Mouse (Mus musculus) layer of hippocampus, postnatal 10 days (tissue): ENCODE data around the gene Foxa3. TPM values are rescaled to one million over a fixed set of nuclear protein-coding genes. Genes with fewer than 3 reads are reported as not detected.
A peak's percentile ranks its signal among the peaks of the same experiment; 100 is the strongest.

Experiments
- DNase-seq, 2 experiments: peaks; one replicate each; pipeline ENCODE4 v3.0.0; 2021; ENCODE audit warnings: low spot score in 2 of 2
- total RNA-seq, 2 experiments: library from RNA; stranded (reverse); gene quantifications; 2 replicates each; pipeline ENCODE4 v1.2.3; 2021

The Foxa3 gene
- total RNA-seq, 2 experiments from 2014 or later, result not detected

DNA sequence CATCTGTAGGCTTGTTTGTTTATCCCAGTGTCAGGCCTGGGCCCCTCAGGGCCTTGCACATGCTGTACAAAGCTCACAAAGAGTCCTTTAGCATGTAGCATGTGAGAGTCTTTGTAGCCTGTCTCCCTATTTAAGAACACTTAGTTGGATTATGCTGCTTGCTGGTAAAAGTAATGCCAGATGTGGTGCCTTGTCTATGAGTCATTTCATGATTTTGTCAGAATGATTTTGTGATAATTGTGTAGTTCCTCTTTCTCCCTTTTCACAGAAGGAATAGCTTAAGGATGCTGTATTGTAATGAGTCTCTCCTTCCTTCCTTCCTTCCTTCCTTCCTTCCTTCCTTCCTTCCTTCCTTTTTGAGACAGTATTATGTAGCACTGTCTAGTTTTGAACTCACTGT is 4.7 kb upstream of the Foxa3 start:
- no peak for DNase-seq

DNA sequence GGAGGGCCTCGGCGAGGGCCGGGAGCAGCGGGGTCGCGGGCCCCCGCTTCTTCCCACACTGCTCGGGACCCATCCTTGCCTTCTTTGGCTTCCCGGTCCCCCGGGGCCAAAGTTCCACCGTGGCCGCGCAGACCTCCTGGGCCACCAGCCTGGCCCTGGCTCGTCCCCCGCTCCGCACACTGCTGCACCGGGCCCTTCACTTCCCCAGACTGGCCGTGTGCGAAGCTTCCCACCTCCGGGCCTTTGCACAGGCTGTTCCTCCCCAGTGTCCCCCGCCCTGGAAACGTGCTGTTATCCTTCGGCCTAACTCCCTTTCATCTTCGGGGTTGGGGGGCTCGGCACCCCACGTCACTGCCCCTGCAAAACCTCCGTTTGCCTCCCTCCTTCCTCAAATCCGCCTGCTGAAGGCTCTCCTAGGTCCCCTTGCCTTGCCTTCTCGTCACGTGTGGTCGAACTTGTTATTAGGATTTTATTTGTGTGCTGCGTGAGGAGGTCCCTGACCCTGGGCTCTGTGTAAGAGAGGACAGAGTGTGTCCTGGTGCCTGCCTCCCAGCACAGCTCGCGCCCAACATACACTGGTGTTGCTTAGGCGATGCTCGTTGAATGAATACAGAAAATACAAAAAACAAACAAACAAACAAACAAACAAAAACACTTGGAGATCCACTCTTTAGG is 1.4 kb upstream of the Foxa3 start:
- peak; percentile 56 to 66 for DNase-seq

DNA sequence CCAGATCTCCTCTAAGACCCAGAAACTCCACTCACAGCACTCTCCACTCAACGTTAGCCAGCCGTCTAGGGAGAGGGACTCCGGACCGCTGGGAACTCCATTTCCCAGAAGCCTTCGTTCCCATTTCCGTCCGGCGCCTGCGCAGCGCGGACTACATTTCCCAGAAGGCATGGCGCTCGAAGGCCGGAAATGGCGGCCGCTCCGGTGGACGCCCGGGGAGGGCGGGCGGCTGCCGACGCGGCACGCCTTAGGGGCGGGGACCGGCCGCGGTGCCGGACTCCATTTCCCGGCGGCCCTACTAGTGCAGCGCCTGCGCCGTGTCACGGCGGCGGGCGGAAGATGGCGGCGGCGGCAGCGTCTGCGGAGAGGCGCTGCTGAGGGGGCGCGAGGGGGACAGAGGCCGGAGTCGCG is 763 bp upstream of the Foxa3 start, which contains the start of gene Sympk:
Sympk (plus strand) TSS at position 282 of the 411 bp plus-strand sequence.
- peak; percentile 94 for DNase-seq

DNA sequence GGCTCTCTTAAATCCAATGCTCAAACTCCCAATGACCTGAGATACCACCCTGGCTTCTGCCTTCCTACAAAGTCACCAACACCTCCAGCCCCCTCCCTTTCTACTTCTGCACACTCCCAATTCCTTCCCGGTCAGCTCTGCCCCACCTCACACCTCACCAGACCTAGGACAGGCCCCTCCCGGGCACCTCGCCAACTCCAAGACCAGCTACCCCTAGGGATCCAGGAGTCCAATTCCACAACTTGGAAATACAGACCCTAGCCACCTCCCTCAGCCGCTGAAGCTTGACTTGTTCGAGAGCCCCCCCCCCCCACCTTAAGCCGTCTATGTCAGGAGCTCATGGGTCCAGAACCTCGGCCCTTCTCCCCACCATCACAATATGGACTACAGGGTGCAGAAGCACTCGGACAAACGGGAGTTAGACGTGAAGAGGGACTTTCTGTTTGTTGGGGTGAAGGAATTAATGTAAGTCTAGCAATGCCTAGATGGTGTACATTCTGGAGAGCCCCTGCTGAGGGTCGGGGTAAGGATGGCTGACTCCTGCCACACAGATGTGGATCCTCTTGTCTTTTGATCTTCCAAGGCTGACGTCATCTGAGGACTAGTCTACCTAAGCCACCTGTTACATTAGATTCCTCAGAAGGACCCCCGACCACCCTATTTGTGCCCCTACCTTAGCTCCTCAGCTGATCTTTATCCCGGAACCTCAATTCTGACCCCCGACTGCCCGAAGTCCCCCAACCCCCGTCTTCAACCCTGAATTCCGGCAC is 964 bp downstream of the Foxa3 start:
- no peak for DNase-seq

DNA sequence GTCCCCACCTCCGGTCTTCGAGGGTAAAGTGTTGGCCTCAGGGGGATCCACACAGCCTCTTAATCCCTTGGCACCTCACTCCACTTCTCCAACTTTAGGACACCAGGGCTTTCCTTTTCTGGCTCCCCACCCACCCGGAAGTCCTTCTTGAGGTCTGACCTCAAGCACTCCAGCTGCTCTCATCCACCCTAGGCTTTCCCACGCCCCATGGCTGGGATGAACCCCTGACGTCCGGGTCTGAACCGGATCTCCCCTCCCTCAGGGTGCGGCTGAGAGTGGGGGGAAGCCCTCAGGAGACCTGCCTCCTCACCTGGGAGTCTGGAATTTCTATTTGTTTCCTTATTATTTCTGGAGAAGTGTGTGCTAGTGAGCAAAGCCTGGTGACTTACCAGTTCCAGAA is 2.3 kb downstream of the Foxa3 start:
- DNase-seq, result no peak

DNA sequence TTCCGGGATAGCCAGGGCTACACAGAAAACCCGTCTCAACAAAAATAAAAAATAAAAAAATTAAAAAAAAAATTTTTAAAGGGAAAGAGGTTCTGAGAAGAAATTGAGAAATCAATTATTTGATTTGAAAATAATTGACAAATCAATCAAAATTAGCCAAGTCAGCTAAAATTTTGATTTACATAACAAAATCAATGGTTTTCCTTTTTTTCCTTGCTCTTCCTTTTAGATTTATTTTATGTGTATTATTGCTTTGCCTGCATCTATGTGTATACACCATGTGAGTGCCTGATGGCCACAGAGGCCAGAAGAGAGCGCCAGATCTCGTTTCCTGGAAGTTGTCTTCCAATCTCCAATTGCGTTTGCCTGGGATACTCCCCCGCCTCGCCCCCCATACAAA is 5.4 kb downstream of the Foxa3 start:
- no peak for DNase-seq

DNA sequence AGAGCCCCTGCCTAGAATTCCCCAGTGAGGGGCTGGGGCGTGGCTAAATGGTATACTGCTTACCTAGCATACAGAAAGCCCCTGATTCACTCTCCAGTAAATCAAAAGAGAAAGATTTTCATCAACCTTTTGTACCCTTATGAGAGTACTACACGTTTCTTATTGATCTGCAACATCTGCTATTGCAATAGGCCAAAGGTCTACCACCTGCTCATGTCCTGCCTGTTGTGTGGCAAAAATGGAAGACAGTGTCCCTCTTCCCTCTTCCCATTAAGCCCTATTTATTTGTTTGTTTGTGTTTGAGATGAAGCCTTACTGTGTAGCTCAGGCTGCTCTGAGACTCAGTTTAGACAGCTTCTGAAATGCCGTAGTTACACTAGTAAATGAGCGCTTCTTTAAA is 7.3 kb downstream of the Foxa3 start:
- no peak for DNase-seq

DNA sequence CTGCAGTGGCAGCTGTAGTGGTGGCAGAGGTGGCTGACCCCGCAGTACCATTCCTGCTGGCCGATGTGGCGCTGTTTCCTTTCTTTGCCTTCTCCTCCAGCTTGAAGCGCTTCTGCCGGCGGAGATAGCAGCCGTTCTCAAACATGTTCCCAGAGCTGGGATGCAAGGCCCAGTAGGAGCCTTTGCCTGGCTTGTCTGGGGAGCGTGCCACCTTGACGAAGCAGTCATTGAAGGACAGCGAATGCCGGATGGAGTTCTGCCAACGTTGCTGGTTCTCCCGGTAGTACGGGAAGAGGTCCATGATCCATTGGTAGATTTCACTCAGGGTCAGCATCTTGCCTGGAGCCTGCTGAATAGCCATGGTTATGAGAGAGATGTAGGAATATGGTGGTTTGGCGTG is 8.9 kb downstream of the Foxa3 start:
- DNase-seq, result no peak

DNA sequence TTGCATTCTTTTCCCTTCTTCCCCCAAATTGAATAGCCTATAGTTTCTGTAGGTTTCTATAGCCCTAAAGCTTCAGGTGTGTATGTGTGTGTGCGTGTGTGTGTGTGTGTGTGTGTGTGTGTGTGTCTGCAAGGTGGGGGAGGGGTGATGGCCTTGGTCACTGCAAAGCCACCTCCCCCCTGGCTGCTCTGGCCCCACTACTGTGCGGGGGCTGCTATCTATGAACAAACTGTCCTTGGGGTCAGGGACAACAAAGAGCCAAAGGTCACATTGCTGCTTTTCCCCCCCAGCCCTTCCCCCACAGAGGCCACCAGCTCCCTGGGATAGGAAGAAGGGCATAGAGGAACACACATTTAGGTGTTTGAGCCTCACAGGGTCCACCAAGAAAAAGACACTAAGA is 10.5 kb downstream of the Foxa3 start:
- DNase-seq, result no peak

DNA sequence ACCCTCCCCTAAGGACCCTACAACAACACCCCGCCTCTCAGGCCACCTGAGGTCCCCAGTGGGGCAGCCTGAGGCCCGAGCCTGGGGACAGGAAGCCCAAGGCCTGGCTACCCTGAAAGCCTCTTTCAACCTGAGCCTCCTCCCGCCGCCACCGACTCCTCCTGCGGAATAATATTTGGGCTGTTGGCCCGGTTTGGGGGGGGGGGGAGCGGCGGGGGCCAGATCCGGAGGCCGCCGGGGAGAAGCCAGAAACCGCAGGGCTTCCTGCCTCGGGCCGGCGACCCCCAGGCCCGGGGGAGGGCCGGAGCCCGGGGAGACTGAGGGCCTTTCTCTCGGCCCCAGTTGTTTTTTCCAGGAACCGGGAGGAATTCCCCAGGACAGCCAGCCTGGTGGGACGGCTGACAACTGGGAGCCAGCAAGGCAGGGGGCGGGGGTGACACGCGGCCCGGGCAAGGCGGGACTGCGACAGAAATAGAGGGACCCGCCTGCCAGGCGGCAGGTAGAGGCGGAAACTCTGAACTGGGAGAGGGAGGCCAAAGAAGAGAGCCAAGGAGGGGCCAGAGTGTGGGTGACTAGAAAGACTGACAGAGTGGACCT is 11.2 kb downstream of the Foxa3 start:
- DNase-seq, result no peak

DNA sequence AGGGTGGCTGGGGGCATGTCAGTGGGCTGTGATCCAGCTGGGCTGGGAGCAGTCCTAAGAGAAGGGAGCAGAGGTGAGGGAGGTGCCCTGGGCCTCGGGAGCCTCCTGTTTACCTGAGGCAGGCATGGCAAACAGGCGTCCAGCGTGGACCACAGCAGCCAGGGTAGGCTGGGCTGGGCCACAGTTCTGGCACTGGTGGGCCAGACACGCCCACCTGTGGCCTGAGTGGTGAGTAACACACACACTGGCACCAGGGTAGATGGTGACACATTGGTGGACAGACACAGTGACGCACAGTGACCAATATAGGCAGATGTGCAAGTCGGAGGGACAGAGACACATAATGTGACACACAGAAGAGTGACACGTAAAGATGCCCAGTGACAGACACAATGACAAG is 12.8 kb downstream of the Foxa3 start:
- no peak for DNase-seq

DNA sequence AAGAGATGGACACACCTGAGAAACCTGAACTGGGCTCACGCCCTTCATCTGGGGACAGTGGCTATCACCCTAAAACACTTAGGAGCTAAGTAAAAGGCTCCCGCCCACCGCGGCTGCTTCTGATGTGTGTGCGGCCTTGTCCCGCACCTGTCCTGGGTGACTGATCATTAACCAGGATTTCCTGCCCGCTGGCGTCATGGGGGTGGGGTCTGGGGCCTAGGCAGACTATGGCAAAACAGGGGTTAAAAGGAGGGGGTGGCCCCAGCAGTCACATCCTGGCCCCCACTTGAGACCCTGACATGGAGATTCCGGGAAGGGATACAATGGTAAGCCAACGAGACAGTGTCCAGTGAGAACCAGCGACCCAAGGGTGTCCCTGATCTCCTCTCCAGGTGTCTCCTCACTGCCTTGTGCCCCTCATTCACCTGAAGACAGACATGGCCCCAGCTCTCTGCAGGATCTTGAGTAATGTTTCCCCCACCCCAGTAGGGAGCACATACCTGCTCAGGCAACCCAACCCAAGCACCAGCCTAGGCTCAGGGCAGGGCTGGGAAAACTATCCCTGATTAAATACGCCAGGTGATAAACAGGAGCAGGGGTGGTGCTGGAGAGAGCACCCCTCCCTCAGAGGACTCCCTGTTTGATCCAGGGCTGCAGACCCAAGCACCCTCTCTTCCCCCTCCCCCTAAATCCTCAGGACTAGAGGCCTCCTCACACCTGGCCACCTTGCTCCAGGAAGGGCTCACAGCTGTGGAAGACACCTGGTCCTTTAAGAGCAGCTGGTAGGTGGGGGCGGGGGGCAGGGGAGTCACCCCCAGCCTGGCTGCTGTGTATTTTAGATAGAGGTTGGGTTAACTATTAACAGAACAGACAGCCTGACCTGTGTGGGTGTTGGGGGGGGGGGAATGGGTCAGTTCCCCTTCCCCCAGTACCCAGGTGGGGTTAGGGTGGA is 16.0 kb downstream of the Foxa3 start:
- DNase-seq, result no peak

DNA sequence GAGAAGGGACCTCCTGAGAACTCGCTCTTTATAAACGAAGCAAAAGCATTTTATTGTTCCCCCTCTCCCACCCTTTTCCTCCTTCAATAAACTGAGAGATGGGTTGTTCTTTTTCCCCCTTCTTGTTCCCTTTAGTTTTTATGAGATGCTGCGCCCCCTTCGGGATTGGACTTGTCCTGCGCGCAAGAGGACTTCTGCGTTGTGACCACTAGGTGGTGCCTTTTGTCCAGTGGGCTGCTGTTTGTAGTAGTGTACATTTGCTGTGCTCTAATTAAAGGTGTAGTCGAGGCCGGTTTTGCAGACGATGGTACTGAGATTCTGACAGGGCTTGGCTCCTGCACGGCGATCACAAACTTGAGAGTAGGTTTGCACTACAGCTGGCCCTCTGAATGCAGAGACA is 16.9 kb downstream of the Foxa3 start:
- DNase-seq, result peak; percentile 90 to 91

DNA sequence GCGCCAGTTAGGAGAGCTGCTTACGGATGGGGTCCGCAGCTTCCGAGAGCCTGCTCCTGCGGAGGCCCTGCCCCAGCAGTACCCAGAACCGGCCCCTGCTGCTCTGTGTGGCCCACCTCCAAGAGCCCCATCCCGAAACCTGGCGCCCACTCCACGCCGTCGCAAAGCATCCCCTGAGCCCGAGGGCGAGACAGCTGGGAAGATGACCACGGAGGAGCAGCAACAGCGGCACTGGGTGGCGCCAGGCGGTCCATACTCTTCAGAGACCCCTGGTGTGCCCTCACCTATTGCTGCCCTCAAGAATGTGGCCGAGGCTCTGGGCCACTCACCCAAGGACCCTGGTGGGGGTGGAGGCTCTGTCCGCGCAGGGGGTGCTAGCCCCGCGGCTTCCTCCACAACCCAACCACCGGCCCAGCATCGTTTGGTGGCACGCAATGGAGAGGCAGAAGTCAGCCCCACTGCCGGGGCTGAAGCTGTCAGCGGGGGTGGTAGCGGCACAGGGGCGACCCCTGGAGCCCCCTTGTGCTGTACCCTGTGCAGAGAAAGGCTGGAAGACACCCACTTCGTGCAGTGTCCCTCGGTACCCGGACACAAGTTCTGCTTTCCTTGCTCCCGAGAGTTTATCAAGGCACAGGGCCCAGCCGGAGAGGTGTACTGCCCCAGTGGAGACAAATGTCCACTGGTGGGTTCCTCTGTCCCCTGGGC is 17.8 kb downstream of the Foxa3 start:
- DNase-seq, result no peak

DNA sequence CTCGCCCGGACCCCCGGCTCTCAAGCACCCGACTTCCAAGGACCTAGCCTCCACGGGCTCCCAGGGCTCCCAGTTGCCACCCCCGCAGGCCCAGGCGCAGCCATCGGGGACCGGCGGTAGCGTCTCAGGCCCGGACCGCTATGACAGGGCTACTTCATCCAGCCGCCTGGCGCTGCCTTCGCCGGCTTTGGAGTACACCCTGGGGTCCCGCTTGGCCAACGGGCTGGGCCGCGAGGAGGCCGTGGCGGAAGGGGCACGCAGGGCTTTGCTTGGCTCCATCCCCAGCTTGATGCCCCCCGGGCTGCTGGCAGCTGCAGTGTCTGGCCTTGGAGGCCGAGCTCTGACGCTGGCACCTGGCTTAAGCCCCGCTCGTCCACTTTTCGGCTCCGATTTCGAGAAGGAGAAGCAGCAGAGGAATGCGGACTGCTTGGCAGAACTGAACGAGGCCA is 18.7 kb downstream of the Foxa3 start:
- DNase-seq, result peak; percentile 48 to 61

DNA sequence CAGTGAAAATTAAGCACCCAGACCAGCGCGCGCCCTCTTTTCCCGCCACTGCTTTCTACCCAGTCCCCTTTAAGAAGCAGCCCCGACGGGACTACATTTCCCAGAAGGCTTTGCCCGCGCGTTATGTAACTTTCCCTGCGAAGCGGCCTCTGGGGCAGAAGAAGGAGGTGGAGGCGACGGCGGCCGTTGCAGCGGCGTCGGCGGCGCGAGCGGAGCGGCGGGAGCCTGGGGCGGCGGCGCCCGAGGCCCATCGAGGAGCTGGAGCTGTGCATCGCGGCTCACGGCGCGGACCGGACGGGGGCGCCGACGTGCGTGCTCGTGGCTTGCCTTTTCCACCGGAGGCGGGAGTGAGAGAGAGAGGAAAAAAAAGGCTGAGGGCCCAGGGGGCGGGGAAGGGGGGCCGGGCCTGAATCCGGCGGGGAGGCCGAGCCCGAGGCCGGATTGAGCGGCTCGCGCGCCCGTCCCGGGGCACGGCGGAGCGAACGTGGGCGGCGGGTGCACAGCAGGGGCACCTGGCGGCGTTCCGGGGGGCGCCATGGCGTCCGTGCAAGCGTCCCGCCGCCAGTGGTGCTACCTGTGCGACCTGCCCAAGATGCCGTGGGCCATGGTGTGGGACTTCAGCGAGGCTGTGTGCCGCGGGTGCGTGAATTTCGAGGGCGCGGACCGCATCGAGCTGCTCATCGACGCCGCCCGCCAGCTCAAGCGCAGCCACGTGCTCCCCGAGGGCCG is 19.3 kb downstream of the Foxa3 start, which contains the start of gene Irf2bp1:
Irf2bp1 (plus strand) TSS at position 143 of the 729 bp plus-strand sequence.
- peak; percentile 94 for DNase-seq

DNA sequence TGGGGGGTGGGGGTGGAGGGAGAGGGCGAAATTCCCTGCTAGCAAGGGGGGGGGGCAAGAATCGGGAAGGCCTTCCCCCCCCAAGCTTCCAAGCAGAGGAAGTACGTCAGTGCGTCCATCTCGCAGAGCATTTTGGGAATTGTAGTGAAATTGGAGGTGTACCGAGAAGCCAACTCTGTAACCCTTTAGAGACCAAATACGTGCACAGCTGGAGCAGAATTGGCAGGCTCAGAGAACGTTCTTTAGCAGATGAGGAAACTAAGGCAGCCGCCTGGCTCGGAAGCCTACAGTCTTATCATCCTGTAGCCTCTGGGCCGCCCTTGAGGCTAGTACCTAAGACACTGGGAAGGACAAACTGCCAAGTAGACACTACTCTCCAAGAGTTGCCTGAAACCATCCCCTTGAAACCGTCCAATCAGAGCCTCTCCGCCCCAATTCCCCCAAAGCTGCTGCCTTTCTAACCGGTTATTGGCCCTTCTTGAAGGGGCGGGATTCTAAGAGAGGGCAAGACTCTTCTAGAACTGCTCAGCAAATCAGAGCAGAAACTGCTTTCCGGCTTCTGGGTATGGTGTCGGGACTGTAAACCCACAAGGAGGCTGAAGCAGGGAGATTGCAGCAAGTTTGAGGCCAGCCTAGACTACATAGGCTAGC is 20.4 kb downstream of the Foxa3 start:
- peak; percentile 65 to 72 for DNase-seq

DNA sequence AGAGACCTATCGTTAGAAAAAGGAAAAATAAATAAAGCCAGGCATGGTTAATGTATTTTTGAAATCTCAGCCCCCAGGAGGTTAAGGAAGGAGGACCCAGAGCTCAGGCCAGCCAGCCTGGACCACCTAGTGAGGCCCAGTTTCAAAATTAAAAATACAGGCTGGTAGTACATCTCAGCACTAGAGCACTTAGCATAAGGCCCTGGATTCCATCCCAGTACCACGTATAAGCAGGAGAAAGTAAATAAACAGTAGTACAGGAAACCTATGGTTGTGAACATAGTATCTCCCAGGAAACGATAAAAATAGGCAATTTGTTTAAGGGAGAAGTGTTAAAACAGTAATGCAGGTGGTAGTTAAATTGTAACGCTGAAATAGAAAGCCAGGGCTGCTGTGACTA is 21.2 kb downstream of the Foxa3 start:
- no peak for DNase-seq

DNA sequence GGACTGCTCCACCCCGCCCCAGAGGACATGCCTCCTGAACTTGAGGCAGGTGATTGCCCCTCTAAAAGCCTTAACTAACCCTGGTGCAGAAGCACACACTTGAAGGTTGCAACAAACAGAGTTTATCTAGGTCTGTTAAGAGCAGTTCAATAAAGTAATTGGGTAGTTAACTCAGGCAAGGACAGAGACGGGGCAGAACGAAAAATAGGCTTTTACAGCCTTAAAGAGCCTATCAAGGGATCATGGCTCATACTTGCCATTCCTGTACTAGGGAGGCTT is 21.6 kb downstream of the Foxa3 start:
- no peak for DNase-seq
